In the genomic region with DNA sequence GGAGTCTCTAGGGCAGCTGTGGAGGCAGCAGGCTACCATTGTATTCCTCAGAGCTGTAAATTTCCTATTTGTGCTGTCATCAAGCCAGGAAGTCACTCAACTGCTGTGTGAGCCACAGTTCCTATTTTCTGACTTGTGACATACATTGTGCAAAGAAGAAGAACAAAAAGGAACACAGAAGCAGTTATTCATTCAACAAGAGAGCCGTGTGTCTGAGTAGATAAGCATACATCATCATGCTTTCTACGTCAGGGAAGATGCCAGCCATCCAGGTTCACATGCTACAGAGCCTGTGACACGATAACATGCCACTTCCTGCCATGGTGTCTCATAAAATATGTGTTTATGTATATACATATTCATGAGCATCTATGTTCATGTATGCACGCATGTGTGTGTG, we compare ENCODE assay signal across 14 mouse cellular contexts. TPM values are rescaled to one million over a fixed set of nuclear protein-coding genes. Genes with fewer than 3 reads are reported as not detected.
DNase-seq lines count a peak whose midpoint lies in the region; ATAC-seq lines count a peak whose summit lies in the region.
"Had no signal": no experiment of that assay in that cellular context is flagged by ENCODE, and none has a peak within 500 bp of the region (broad histone marks: within the 10 kb centered on the region; RNA-seq: fewer than 3 reads in every experiment).

No protein-coding gene starts in this region.

- peak; percentile 24 for DNase-seq in lung, postnatal 25 days (ENCODE audit: low spot score)
- no peak for DNase-seq in lung, postnatal 10 days
- DNase-seq in MEL-GATA-1-ER (ENCODE audit: extremely low read depth, low read depth), result peak; percentile 55
- DNase-seq in left cerebral cortex, adult 11 months (ENCODE audit: low spot score), result no peak
- DNase-seq in adrenal gland, postnatal 10 days, result no peak
- no peak for DNase-seq in urinary bladder, adult 18-20 months (ENCODE audit: low spot score in 2 of 2)
- DNase-seq: adrenal gland, adult 2 months; cerebellum, adult 11-12 months; kidney, postnatal 25 days; spleen, adult 18-20 months had no signal

- peak; percentile 57 to 68 for ATAC-seq in hematopoietic stem cell, adult 5-6 weeks (replicated peaks in 1 of 2; ENCODE audit: insufficient read depth in 1 of 2, low FRiP score in 2 of 2, low TSS enrichment in 1 of 2, low read depth in 1 of 2, poor library complexity in 2 of 2, severe bottlenecking in 2 of 2)
- peak; percentile 80 for ATAC-seq in megakaryocyte-erythroid progenitor cell, adult 5-6 weeks (replicated peaks; ENCODE audit: low FRiP score, low TSS enrichment, poor library complexity, severe bottlenecking)
- ATAC-seq: hindbrain, embryonic 16.5 days; Patski had no signal

RNA-seq across cellular contexts. Expression of gene Syk, which starts 32.1 kb away (rescaled TPM):
- 99.6 and 106 TPM in 2 replicates for total RNA-seq in hematopoietic stem cell, adult 5-6 weeks (2017)
- total RNA-seq in megakaryocyte-erythroid progenitor cell, adult 5-6 weeks (2014; fragmentation: Nextera tagmentation), result 28.9 and 34.0 TPM in 2 replicates
- 25.6 and 43.6 TPM in 2 replicates for total RNA-seq in megakaryocyte-erythroid progenitor cell, adult 5-6 weeks (2017)
- 1 to 10 TPM; 8.2 to 8.3 TPM for total RNA-seq in adrenal gland, postnatal 10 days (2021)

Comparison
In these comparisons a context has a peak if more than half of its experiments do, and no peak if none do; other contexts are left out.
1. DNase-seq: peak in lung, postnatal 25 days (single experiment) and MEL-GATA-1-ER (single experiment); none in lung, postnatal 10 days (single experiment), left cerebral cortex, adult 11 months (single experiment), adrenal gland, postnatal 10 days (single experiment) and urinary bladder, adult 18-20 months (0 of 2).